Mouse (Mus musculus) megakaryocyte, embryonic 14.5 days (primary cell): ENCODE data around the gene Iqch.

Experiments
- FLI1 ChIP-seq: IDR thresholded peaks from 2 replicates; pipeline ENCODE4 v1.6.1; 2012; ENCODE audit warnings: low read length, inconsistent platforms, mixed read lengths
- GATA1 ChIP-seq: IDR thresholded peaks from 3 replicates; pipeline ENCODE4 v1.6.1; 2012; ENCODE audit warnings: mixed read lengths, low read length, inconsistent platforms, borderline replicate concordance

DNA sequence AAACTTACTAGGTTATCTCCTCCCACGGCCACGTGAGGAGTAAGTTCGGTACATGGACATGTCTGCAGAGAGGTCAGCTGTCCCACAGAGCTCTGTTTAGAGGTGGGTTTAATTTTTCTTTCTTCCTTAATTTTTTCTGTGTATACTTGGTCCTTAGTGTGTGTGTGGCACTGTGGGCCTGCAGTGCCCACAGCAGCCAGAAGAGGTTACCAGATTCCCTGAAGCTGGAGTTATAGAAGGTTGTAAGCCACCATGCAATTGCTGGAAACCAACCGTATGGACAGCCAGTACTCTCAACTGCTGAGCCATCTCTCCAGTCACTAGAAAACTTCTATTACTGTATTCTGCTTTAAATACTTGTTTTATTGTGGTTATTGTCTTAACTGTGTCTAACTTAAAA, 29.8 kb upstream of the Iqch start:
- no peak for TF ChIP-seq GATA1
- TF ChIP-seq FLI1: no peak
